Mouse (Mus musculus) small intestine, adult 2 months (tissue): ENCODE results near the gene Med26.

ENCODE experiments used
- CTCF ChIP-seq: fragments of 200-500 bp; IDR thresholded peaks from 2 replicates; pipeline ENCODE4 v1.5.1; 2012; ENCODE audit warnings: low read depth, mild to moderate bottlenecking, control low read depth, inconsistent platforms, low read length, moderate library complexity, mixed read lengths; ENCODE audit not compliant: insufficient replicate concordance, insufficient read length; ENCODE audit errors: extremely low read depth
- POLR2A ChIP-seq: fragments of 200-500 bp; IDR thresholded peaks from 2 replicates; pipeline ENCODE4 v1.6.1; 2012; ENCODE audit warnings: low read depth, mild to moderate bottlenecking, control low read depth, inconsistent platforms, low read length, moderate library complexity

GRCm38 (mm10) chr8:72555770-72556169, 7.7 kb upstream of the Med26 start:
- TF ChIP-seq CTCF = no peak
- TF ChIP-seq POLR2A = no peak
